Mouse (Mus musculus) C2C12 (cell line): ENCODE results near the gene Gm20388. TPM values are rescaled to one million over a fixed set of nuclear protein-coding genes. Genes with fewer than 3 reads are reported as not detected.

Experiments
- H3K27me3 ChIP-seq: one replicate; pipeline ENCODE4 v1.6.1; 2011; ENCODE audit not compliant: control insufficient read depth, insufficient read depth, insufficient read length
- H3K36me3 ChIP-seq: one replicate; pipeline ENCODE4 v1.6.1; 2011; ENCODE audit not compliant: control insufficient read depth, insufficient read depth
- H3K4me3 ChIP-seq: one replicate; pipeline ENCODE4 v1.5.1; 2011; ENCODE audit warnings: mild to moderate bottlenecking, control low read depth; ENCODE audit not compliant: poor library complexity, insufficient read depth, severe bottlenecking
- H3K79me2 ChIP-seq: one replicate; pipeline ENCODE4 v1.6.1; 2011; ENCODE audit not compliant: control insufficient read depth, insufficient read depth
- H3K79me3 ChIP-seq: one replicate; pipeline ENCODE4 v1.6.1; 2011; ENCODE audit warnings: low read depth, control low read depth
- H3ac ChIP-seq: one replicate; pipeline ENCODE3; 2011; ENCODE audit warnings: low read depth; ENCODE audit not compliant: control insufficient read depth, insufficient read length
- CEBPB ChIP-seq: IDR thresholded peaks from one replicate; pipeline ENCODE4 v1.6.1; 2011; ENCODE audit warnings: low read depth, mild to moderate bottlenecking, control low read depth, moderate library complexity
- CTCF ChIP-seq: IDR thresholded peaks from one replicate; pipeline ENCODE4 v1.5.1; 2011; ENCODE audit not compliant: control insufficient read depth, insufficient read depth, insufficient read length
- FOSL1 ChIP-seq: IDR thresholded peaks from one replicate; pipeline ENCODE4 v1.8.0; 2011; ENCODE audit warnings: mild to moderate bottlenecking, low read length; ENCODE audit not compliant: poor library complexity, insufficient read depth, severe bottlenecking
- MAX ChIP-seq: IDR thresholded peaks from one replicate; pipeline ENCODE4 v1.6.1; 2011; ENCODE audit warnings: mild to moderate bottlenecking, control low read depth
- MYOD1 ChIP-seq: IDR thresholded peaks from one replicate; pipeline ENCODE4 v1.6.1; 2011; ENCODE audit warnings: low read depth; ENCODE audit not compliant: control insufficient read depth, insufficient read length
- MYOG ChIP-seq: IDR thresholded peaks from one replicate; pipeline ENCODE4 v1.6.1; 2011; ENCODE audit not compliant: control insufficient read depth, insufficient read length; ENCODE audit errors: extremely low read depth
- USF1 ChIP-seq: IDR thresholded peaks from one replicate; pipeline ENCODE4 v1.6.1; 2011; ENCODE audit warnings: low read depth, mild to moderate bottlenecking, control low read depth, moderate library complexity
- polyA plus RNA-seq: library from polyadenylated mRNA; unstranded; fragments of >200 nt; fragmentation: generic; extraction: Trizol; gene quantifications from one replicate; pipeline ENCODE4 v1.2.1, GENCODE M21; 2012; ENCODE audit warnings: missing spikeins

Gm20388 gene
- polyA plus RNA-seq, 1 experiment = 15.0 TPM

DNA sequence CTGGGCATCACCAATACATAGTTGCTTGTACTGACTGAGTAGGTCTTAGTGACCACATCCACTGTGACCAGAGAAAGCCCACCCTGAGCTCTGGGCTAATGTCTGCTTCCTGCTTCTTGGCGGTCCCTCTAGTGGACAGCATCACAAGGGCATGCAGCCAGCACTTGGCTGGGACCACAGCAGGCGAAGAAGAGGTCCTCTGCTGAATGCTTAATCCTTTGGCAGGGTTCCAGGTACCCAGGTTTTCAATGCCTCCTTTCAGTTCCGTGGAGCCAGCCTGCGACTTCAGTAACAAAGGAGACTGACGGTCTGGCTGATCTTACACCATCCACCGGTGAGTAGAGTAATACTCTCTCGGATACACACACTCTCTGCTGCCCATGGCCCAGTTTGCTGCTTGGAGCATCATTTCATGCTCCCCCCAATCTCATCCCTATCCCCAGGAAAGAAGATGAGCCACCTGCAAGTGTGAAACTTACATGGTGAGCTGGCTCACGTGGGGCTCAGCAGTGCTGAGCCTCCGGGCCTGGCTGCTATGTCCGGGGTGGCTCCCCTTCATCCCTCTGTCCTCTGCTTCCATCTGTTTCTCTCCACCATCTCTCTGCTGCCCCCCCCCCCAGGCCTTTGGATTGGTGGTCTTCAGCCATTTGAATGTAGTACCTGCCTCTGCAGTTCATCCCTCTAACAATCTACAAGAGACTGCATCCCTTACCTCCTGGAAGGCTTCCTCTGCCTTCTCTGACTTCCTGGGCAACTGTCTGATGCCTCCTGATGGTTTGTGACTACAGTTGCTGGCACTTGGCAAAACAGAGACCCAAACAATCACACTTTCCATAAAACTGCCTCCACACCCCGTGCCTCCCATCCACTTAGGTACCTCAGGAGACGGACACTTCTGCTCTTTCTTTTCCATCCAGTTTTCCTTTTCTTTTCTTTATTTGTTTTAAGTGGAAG lies 2025.0 kb downstream of the Gm20388 start:
- no peaks in the 10 kb centered on the region for H3K27me3 ChIP-seq
- no peak overlapping the region for H3K4me3 ChIP-seq
- TF ChIP-seq FOSL1 (no peak), MAX (no peak), USF1 (no peak), CTCF (no peak)
- H3K79me3 ChIP-seq = no peaks in the 10 kb centered on the region
- H3K79me2 ChIP-seq = no peaks in the 10 kb centered on the region
- no peaks in the 10 kb centered on the region for H3K36me3 ChIP-seq
- H3ac ChIP-seq = no peak overlapping the region

DNA sequence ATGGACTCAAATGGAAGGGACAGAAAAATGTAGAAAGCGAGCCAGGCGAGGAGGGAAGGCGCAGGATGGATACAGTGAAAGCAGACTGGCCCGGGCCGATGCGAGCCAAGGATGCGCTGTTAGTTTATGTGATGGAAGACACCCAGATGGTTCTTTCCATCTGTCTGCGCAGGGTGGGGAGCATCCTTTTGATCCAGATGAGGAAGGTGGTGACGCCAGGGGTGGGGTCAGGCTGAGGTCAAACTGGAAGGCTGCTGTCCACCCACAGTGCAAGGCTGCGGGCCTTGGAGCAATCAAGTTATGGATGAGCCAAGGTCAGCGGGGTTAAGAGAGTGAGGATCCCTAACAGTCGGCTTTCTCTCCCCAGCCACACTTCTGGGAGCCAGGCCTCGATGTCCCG lies 2025.8 kb downstream of the Gm20388 start:
- Histone ChIP-seq H3K4me3 (no peak overlapping the region), H3K79me3 (no peaks in the 10 kb centered on the region), H3K27me3 (no peaks in the 10 kb centered on the region), H3K79me2 (no peaks in the 10 kb centered on the region), H3K36me3 (no peaks in the 10 kb centered on the region), H3ac (no peak overlapping the region)
- TF ChIP-seq FOSL1 = no peak
- no peak for TF ChIP-seq MAX
- TF ChIP-seq MYOG = no peak

DNA sequence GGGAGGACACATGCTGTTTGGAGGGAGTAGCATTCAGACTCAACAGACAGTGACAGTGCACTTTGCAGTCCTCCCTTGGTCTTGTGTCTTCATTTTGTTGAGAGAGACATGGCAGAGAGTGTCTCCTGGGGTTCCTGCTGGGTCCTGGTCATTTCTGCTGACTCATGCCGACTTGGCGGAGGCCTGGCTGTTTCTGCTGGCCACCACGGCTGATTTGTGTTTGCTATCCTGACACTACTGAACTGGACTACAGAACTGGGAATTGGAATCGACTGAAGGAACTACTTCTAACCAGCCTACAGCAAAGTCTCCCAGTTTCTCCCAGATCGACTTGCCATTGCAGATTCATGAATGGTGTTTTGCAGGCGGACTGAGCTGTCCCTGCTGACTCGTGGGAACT lies 2028.1 kb downstream of the Gm20388 start:
- no peaks in the 10 kb centered on the region for H3K36me3 ChIP-seq
- no peak for TF ChIP-seq CEBPB
- TF ChIP-seq USF1 = no peak
- no peak for TF ChIP-seq FOSL1
- TF ChIP-seq CTCF = no peak
- TF ChIP-seq MYOD1 = no peak
- TF ChIP-seq MAX = no peak
- no peak for TF ChIP-seq MYOG
- no peak overlapping the region for H3K4me3 ChIP-seq
- no peaks in the 10 kb centered on the region for H3K27me3 ChIP-seq
- no peaks in the 10 kb centered on the region for H3K79me3 ChIP-seq
- no peak overlapping the region for H3ac ChIP-seq
- no peaks in the 10 kb centered on the region for H3K79me2 ChIP-seq

DNA sequence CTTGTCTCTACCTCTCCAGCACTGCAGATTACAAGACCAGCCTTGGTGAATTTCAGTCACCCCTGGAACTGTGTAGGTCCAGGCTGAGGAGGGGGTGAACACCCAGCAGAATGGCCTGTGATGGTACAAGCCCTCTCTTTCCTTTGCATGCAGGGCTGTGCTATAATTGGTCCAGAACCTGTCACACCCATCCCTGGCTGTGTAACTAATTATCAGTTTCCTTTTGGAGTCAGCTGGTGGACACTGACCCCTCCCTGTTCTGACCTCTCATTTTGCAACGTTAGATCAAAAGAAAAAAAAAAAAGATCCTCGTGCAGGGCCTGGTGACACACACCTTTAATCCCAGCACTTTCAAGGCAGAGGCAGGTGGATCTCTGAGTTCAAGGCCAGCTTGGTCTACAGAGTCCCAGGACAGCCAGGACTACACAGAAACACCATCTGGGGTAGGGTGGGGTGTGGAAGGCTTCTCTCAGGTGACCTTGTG lies 2032.5 kb downstream of the Gm20388 start:
- TF ChIP-seq CTCF = no peak
- no peak for TF ChIP-seq MYOD1
- no peak for TF ChIP-seq MYOG
- no peak for TF ChIP-seq MAX
- no peak for TF ChIP-seq CEBPB
- TF ChIP-seq USF1 = no peak
- no peak for TF ChIP-seq FOSL1
- no peaks in the 10 kb centered on the region for H3K36me3 ChIP-seq
- H3ac ChIP-seq = no peak overlapping the region
- no peak overlapping the region for H3K4me3 ChIP-seq
- no peaks in the 10 kb centered on the region for H3K79me3 ChIP-seq
- H3K79me2 ChIP-seq = no peaks in the 10 kb centered on the region
- no peaks in the 10 kb centered on the region for H3K27me3 ChIP-seq

DNA sequence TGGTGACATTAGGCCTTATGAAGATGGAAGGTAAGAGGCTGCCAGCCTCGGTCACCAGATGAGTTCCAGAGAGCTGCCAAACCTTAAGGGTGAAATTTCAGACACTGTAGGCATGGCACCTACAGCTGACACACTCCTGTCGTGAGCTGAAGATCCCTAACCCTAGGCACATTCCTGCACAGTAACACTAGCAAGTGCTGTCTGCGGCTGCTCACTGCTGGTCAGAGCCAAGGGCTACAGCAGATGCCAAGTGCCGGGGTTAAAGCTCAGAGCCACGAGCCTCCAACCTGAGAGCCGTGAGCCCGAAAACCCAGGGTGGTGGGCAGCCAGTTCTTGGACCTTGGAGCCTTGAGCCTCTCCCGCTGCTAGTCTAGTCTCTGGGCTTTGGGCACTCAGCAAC lies 2033.1 kb downstream of the Gm20388 start:
- Histone ChIP-seq H3K79me2 (no peaks in the 10 kb centered on the region), H3ac (no peak overlapping the region), H3K36me3 (no peaks in the 10 kb centered on the region), H3K79me3 (no peaks in the 10 kb centered on the region), H3K4me3 (no peak overlapping the region), H3K27me3 (no peaks in the 10 kb centered on the region)
- no peak for TF ChIP-seq FOSL1
- TF ChIP-seq MYOD1 = no peak
- TF ChIP-seq MYOG = no peak
- no peak for TF ChIP-seq CEBPB
- no peak for TF ChIP-seq USF1
- TF ChIP-seq MAX = no peak
- no peak for TF ChIP-seq CTCF

DNA sequence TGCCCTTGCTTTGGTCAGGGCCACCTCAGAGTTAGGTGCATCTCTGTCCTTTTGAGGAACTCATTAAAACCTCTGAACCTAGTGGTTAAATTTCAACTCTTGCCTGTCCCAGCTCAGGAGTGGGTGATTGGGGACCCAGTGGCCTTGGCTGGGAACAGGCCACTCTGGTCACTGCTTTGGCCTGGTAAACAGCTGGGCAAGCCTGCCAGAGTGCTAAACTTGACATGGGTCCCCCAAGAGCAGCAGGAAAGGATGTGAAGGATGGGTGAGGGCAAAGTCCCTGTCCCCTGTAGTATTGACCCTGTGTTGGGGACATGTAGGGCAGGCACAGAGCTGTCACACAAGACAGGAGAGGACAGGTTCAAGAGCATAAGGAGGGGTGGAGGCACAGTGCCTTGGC lies 2034.2 kb downstream of the Gm20388 start, which contains the start of gene Car5a:
Car5a (minus strand) TSS at position 74 of the 400 bp plus-strand sequence.
- no peak within 1 kb of the TSS for H3ac ChIP-seq

More for the DNA sequence above, 2034.2 kb downstream of the Gm20388 start, which contains the start of gene Car5a:
- no peaks in the 10 kb centered on the region for H3K27me3 ChIP-seq
- H3K4me3 ChIP-seq = no peak within 1 kb of the TSS
- no peak for TF ChIP-seq FOSL1
- TF ChIP-seq MYOD1 = no peak
- no peak for TF ChIP-seq CTCF
- TF ChIP-seq CEBPB = no peak
- no peak for TF ChIP-seq MAX
- TF ChIP-seq MYOG = no peak
- no peak for TF ChIP-seq USF1
- H3K79me3 ChIP-seq = no peaks in the 10 kb centered on the region
- no peaks in the 10 kb centered on the region for H3K36me3 ChIP-seq
- H3K79me2 ChIP-seq = no peaks in the 10 kb centered on the region
